Comparison of ENCODE assay signal across 10 mouse cellular contexts in the genomic region with DNA sequence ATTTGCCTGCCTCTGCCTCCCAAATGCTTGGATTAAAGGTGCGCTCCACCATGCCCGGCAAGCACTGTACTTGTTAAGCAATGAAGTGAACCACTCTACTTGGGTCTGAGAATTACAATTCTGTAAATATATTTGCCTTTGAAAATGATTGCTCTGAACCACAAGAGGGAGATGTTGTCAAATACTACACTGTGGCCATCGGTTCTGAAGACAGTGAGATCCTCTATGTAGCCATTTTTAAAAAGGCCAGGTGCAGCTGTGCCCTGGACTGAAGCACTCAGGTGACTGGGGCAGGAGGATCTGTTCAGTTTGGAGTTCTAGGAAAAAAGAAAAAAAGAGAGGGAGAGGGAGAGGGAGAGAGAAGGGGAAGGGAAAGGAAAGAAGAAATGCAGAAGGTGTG. TPM values are rescaled to one million over a fixed set of nuclear protein-coding genes. Genes with fewer than 3 reads are reported as not detected.
A peak's percentile ranks its signal among the peaks of the same experiment; 100 is the strongest.
DNase-seq lines count a peak whose midpoint lies in the region; ATAC-seq and TF ChIP-seq lines count a peak whose summit lies in the region.
"Had no signal": no experiment of that assay in that cellular context is flagged by ENCODE, and none has a peak within 500 bp of the region (broad histone marks: within the 10 kb centered on the region; RNA-seq: fewer than 3 reads in every experiment).

No protein-coding gene starts in this region.

- no peak overlapping the region for H3K9ac ChIP-seq in embryonic facial prominence, embryonic 11.5 days (replicated peaks; ENCODE audit: low read length)
- H3K9ac ChIP-seq in lung, postnatal 0 days (replicated peaks; ENCODE audit: low read depth): no peak overlapping the region
- H3K9ac ChIP-seq in forebrain, embryonic 12.5 days: no peak overlapping the region

- no peak for TF ChIP-seq EP300 in lung, postnatal 0 days (IDR thresholded peaks at IDR 0.05)

- H3K4me2 ChIP-seq in embryonic facial prominence, embryonic 11.5 days (ENCODE audit: low read depth, low read length): no peak overlapping the region
- H3K4me2 ChIP-seq in lung, postnatal 0 days (replicated peaks; ENCODE audit: low read depth, low read length): no peak overlapping the region
- no peak overlapping the region for H3K4me2 ChIP-seq in forebrain, embryonic 12.5 days

- no peak for ATAC-seq in embryonic facial prominence, embryonic 11.5 days (replicated peaks; ENCODE audit: insufficient number of reproducible peaks, low FRiP score, low TSS enrichment, low read depth)
- ATAC-seq in lung, postnatal 0 days: peak; percentile 34
- no peak for ATAC-seq in forebrain, embryonic 12.5 days (ENCODE audit: low FRiP score)

- no peaks in the 10 kb centered on the region for H3K27me3 ChIP-seq in embryonic facial prominence, embryonic 11.5 days (ENCODE audit: control insufficient read depth, insufficient read depth, low read length)
- H3K27me3 ChIP-seq in embryonic facial prominence, embryonic 10.5 days (replicated peaks; ENCODE audit: low read depth, poor library complexity, severe bottlenecking): no peaks in the 10 kb centered on the region
- H3K27me3 ChIP-seq in lung, postnatal 0 days (replicated peaks; ENCODE audit: insufficient read depth, low read length): no peaks in the 10 kb centered on the region
- no peaks in the 10 kb centered on the region for H3K27me3 ChIP-seq in forebrain, embryonic 12.5 days

- DNase-seq in embryonic facial prominence, embryonic 11.5 days (ENCODE audit: low spot score): peak; percentile 60
- DNase-seq in embryonic facial prominence, embryonic 10.5 days (ENCODE audit: low spot score): no peak
- peak; percentile 91 for DNase-seq in lung, postnatal 0 days (ENCODE audit: low spot score)
- no peak for DNase-seq in lung, postnatal 14 days
- peak; percentile 40 for DNase-seq in embryo, embryonic 10.5 days (ENCODE audit: low spot score)
- DNase-seq in retina, embryonic 14.5 days (ENCODE audit: low spot score): peak; percentile 44
- no peak for DNase-seq in left cerebral cortex, postnatal 10 days (ENCODE audit: extremely low spot score in 1 of 2, low spot score in 2 of 2)
- DNase-seq: kidney, postnatal 36 days had no signal

- intact Hi-C loops in left cerebral cortex, postnatal 10 days (cut with DNase I): loop anchor here (2.0 kb wide), 1 partner anchor 84 kb away; no protein-coding TSS in a partner anchor

- WGBS in embryonic facial prominence, embryonic 11.5 days: 68% methylated on average over 3 of the region's 3 CpGs
- WGBS in embryonic facial prominence, embryonic 10.5 days: 78% methylated on average over 3 of the region's 3 CpGs
- 45% methylated on average over 3 of the region's 3 CpGs for WGBS in lung, postnatal 0 days
- 76% methylated on average over 3 of the region's 3 CpGs for WGBS in forebrain, embryonic 12.5 days

- no peak overlapping the region for H3K4me3 ChIP-seq in embryonic facial prominence, embryonic 11.5 days (ENCODE audit: low read depth, low read length)
- no peak overlapping the region for H3K4me3 ChIP-seq in embryonic facial prominence, embryonic 10.5 days
- no peak overlapping the region for H3K4me3 ChIP-seq in lung, postnatal 0 days (ENCODE audit: low read depth, low read length)
- no peak overlapping the region for H3K4me3 ChIP-seq in forebrain, embryonic 12.5 days (replicated peaks)
- H3K4me3 ChIP-seq: erythroblast, embryonic 14.5 days had no signal

- H3K27ac ChIP-seq in embryonic facial prominence, embryonic 11.5 days (replicated peaks; ENCODE audit: low read depth, low read length): no peak overlapping the region
- no peak overlapping the region for H3K27ac ChIP-seq in embryonic facial prominence, embryonic 10.5 days (replicated peaks)
- H3K27ac ChIP-seq in lung, postnatal 0 days (ENCODE audit: low read length): no peak overlapping the region
- H3K27ac ChIP-seq in forebrain, embryonic 12.5 days: no peak overlapping the region

- H3K36me3 ChIP-seq in embryonic facial prominence, embryonic 11.5 days (replicated peaks; ENCODE audit: control insufficient read depth, insufficient read depth, low read depth, low read length): no peaks in the 10 kb centered on the region
- peaks cover 13% of the 10 kb centered on the region for H3K36me3 ChIP-seq in embryonic facial prominence, embryonic 10.5 days (replicated peaks)
- no peaks in the 10 kb centered on the region for H3K36me3 ChIP-seq in lung, postnatal 0 days (ENCODE audit: insufficient read depth, low read length)
- H3K36me3 ChIP-seq in forebrain, embryonic 12.5 days (replicated peaks): peaks cover 7% of the 10 kb centered on the region; the same call in 1 of the 2 replicates

- H3K9me3 ChIP-seq in embryonic facial prominence, embryonic 11.5 days (replicated peaks; ENCODE audit: control insufficient read depth, low read length): no peaks in the 10 kb centered on the region
- no peaks in the 10 kb centered on the region for H3K9me3 ChIP-seq in embryonic facial prominence, embryonic 10.5 days
- H3K9me3 ChIP-seq in lung, postnatal 0 days (ENCODE audit: low read length): no peaks in the 10 kb centered on the region
- no peaks in the 10 kb centered on the region for H3K9me3 ChIP-seq in forebrain, embryonic 12.5 days

- H3K4me1 ChIP-seq in embryonic facial prominence, embryonic 11.5 days (ENCODE audit: control insufficient read depth, insufficient read depth, low read length): no peaks in the 10 kb centered on the region; the same call in 1 of the 2 replicates
- peaks cover 34% of the 10 kb centered on the region for H3K4me1 ChIP-seq in embryonic facial prominence, embryonic 10.5 days
- peaks cover 6% of the 10 kb centered on the region; the same call in 1 of the 2 replicates for H3K4me1 ChIP-seq in lung, postnatal 0 days (ENCODE audit: insufficient read depth, low read depth, low read length)
- H3K4me1 ChIP-seq in forebrain, embryonic 12.5 days: peaks cover 5% of the 10 kb centered on the region

- TF ChIP-seq CTCF in lung, postnatal 0 days (IDR thresholded peaks at IDR 0.05): peak; percentile 86

RNA-seq across cellular contexts. Expression of gene Tubd1, which starts 23.6 kb away (rescaled TPM):
- 12.6 and 13.1 TPM in 2 replicates for polyA plus RNA-seq in embryonic facial prominence, embryonic 11.5 days (2014; fragmentation: Nextera tagmentation; extraction: Ambion mirVana)
- polyA plus RNA-seq in embryonic facial prominence, embryonic 10.5 days (2016; fragmentation: Nextera tagmentation; extraction: Ambion mirVana): 13.2 and 14.8 TPM in 2 replicates
- polyA plus RNA-seq in lung, postnatal 0 days (2015; fragmentation: Nextera tagmentation; extraction: Ambion mirVana): 7.3 and 7.5 TPM in 2 replicates
- 10.7 and 11.0 TPM in 2 replicates for polyA plus RNA-seq in forebrain, embryonic 12.5 days (2016; fragmentation: Nextera tagmentation; extraction: Ambion mirVana)
- 1 to 10 TPM; 6.1 to 7.4 TPM for total RNA-seq in left cerebral cortex, postnatal 10 days (2021)

RNA-seq across cellular contexts. Expression of gene Rps6kb1, which starts 23.8 kb away (rescaled TPM):
- 63.7 and 69.7 TPM in 2 replicates for polyA plus RNA-seq in embryonic facial prominence, embryonic 11.5 days (2014; fragmentation: Nextera tagmentation; extraction: Ambion mirVana)
- 63.0 and 66.9 TPM in 2 replicates for polyA plus RNA-seq in embryonic facial prominence, embryonic 10.5 days (2016; fragmentation: Nextera tagmentation; extraction: Ambion mirVana)
- 35.5 and 35.6 TPM in 2 replicates for polyA plus RNA-seq in lung, postnatal 0 days (2015; fragmentation: Nextera tagmentation; extraction: Ambion mirVana)
- polyA plus RNA-seq in forebrain, embryonic 12.5 days (2016; fragmentation: Nextera tagmentation; extraction: Ambion mirVana): 65.2 and 69.9 TPM in 2 replicates
- 10 to 100 TPM; 46.2 to 49.6 TPM for total RNA-seq in left cerebral cortex, postnatal 10 days (2021)

Comparison
In these comparisons a context has a peak if more than half of its experiments do, and no peak if none do; other contexts are left out.
1. DNase-seq: peak in embryonic facial prominence, embryonic 11.5 days (single experiment), lung, postnatal 0 days (single experiment), embryo, embryonic 10.5 days (single experiment) and retina, embryonic 14.5 days (single experiment); none in embryonic facial prominence, embryonic 10.5 days (single experiment), lung, postnatal 14 days (single experiment) and left cerebral cortex, postnatal 10 days (0 of 2).